Mouse (Mus musculus) cerebellum, adult 2 months (tissue): Measurements from ENCODE around the gene Cd300ld4. TPM values are rescaled to one million over a fixed set of nuclear protein-coding genes. Genes with fewer than 3 reads are reported as not detected.
"Not testable (repeated sequence)": the region's sequence is repeated elsewhere in the genome, so short reads cannot be mapped to it uniquely, and the experiment has no call there.

ENCODE experiments used
- DNase-seq, 2 experiments: peaks; one replicate each; pipeline ENCODE4 v3.0.0; 2021
- H3K27ac ChIP-seq: fragments of 200-500 bp; 2 replicates; pipeline ENCODE4 v1.5.1; 2012; ENCODE audit warnings: low read length, control low read depth, inconsistent platforms; ENCODE audit not compliant: insufficient read depth
- H3K27me3 ChIP-seq: fragments of 200-500 bp; 2 replicates; pipeline ENCODE4 v1.6.1; 2012; ENCODE audit warnings: inconsistent platforms, mild to moderate bottlenecking, low read length, moderate library complexity; ENCODE audit not compliant: control insufficient read depth, insufficient read depth
- H3K4me1 ChIP-seq: fragments of 200-500 bp; 2 replicates; pipeline ENCODE4 v1.6.1; 2011; ENCODE audit warnings: low read length; ENCODE audit not compliant: control insufficient read depth, insufficient read depth
- H3K4me3 ChIP-seq: fragments of 200-500 bp; replicated peaks from 2 replicates; pipeline ENCODE3; 2011; ENCODE audit warnings: mild to moderate bottlenecking, low read depth, low read length, control low read depth; ENCODE audit not compliant: insufficient read depth
- CTCF ChIP-seq: fragments of 200-500 bp; IDR thresholded peaks from 2 replicates; pipeline ENCODE4 v1.5.1; 2011; ENCODE audit warnings: low read depth, mild to moderate bottlenecking, control low read depth, low read length, moderate library complexity, borderline replicate concordance; ENCODE audit not compliant: insufficient read depth
- POLR2A ChIP-seq: fragments of 200-500 bp; IDR thresholded peaks from 2 replicates; pipeline ENCODE4 v1.6.1; 2011; ENCODE audit warnings: low read length, control low read depth, borderline replicate concordance; ENCODE audit not compliant: insufficient read depth
- WGBS: fragments of 180-500 bp; shearing (Covaris S2); methylation state at CpG from one replicate; pipeline ENCODE4 v1.1.7; 2018; 5-methylcytosine and 5-hydroxymethylcytosine counted together
- polyA plus RNA-seq: library from polyadenylated mRNA; depleted of rRNA; stranded (reverse); fragments of >200 nt; gene quantifications from 2 replicates; pipeline ENCODE4 v1.2.3, GENCODE M21; 2012

The Cd300ld4 gene
- polyA plus RNA-seq, 1 experiment: 0.49 TPM

DNA sequence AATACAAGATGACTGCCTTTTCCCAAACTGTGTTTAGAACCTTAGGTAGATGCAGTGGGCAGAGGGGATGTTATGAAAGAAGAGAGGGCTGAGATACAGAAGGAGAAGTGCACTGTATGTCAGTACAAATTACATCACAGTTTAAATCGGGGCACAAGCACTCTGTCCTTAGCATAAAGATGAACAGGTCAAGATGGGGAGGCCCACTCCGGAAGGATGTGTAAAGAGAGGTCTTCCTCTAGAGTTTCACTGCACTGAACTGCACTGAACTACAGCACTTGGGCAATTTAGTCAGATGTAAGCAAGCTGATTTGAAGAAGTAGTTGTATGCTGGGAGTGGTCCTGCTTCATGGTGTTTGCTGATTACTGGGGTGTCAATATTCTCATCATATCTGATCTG lies 33.0 kb upstream of the Cd300ld4 start:
- WGBS: 80% methylated on average over 2 of the region's 2 CpGs
- DNase-seq: no peak
- Histone ChIP-seq H3K27ac (no peak overlapping the region), H3K4me1 (peaks cover 4% of the 10 kb centered on the region; the same call in 1 of the 2 replicates), H3K27me3 (no peaks in the 10 kb centered on the region), H3K4me3 (no peak overlapping the region)
- TF ChIP-seq CTCF (no peak), POLR2A (no peak)

DNA sequence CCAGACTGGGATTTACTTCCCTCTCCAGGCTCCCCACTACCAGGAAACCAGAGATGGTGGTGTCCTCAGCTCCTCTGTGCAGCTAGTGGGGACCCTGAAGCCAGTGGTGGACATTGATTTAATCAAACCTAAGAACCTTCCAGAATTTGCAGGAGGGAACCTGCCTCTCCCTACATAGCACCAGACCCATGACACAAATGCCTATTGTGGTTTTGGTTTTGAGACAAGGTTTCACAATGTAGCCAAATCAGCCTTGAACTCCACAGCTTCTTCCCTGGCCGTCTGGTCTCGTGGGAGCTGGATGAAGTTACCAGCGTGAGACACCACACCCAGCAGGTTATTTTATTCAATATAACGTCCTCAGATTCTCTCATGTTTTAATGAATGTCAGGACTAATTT lies 31.9 kb upstream of the Cd300ld4 start:
- no peak overlapping the region for H3K4me3 ChIP-seq
- H3K4me1 ChIP-seq: peaks cover 6% of the 10 kb centered on the region; the same call in 1 of the 2 replicates
- no peak overlapping the region for H3K27ac ChIP-seq
- no peak for DNase-seq
- no peak for TF ChIP-seq POLR2A
- no peak for TF ChIP-seq CTCF
- no peaks in the 10 kb centered on the region for H3K27me3 ChIP-seq
- WGBS: 88% methylated on average over 4 of the region's 4 CpGs

DNA sequence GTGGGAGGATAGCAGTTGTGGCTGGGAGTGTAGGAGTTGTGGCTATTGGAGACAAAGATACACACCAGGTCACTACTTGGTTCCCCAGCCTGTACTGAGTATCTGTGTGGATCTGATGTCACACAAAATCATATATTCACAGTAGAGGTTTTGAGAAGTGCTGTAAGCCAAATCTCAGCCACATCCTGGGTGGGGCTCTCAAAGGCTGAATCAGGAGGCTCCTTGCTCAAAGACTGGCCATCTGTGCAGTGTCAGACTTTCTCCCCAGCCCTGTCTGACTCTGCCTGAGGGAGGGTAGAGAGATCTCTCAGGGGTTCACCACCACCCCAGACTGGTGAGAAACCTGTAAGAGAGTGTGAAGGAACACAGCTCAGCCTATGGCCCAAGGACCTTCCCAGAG lies 27.7 kb upstream of the Cd300ld4 start:
- TF ChIP-seq CTCF (no peak), POLR2A (no peak)
- Histone ChIP-seq H3K27ac (no peak overlapping the region), H3K4me1 (peaks cover 20% of the 10 kb centered on the region), H3K27me3 (no peaks in the 10 kb centered on the region), H3K4me3 (no peak overlapping the region)
- DNase-seq: peak in 1 of 2 experiments; percentile 20

GRCm38 (mm10) chr11:115052991-115053390 lies 26.2 kb upstream of the Cd300ld4 start:
- H3K4me3 ChIP-seq: no peak overlapping the region
- H3K27ac ChIP-seq: no peak overlapping the region
- H3K27me3 ChIP-seq: no peaks in the 10 kb centered on the region
- TF ChIP-seq CTCF: no peak
- no peak for TF ChIP-seq POLR2A
- WGBS: 94% methylated on average over 1 of the region's 1 CpGs
- DNase-seq: no peak
- peaks cover 29% of the 10 kb centered on the region for H3K4me1 ChIP-seq

- H3K4me3 ChIP-seq: no peak overlapping the region
- DNase-seq: no peak
- H3K4me1 ChIP-seq: peaks cover 33% of the 10 kb centered on the region
- peak overlapping the region; percentile 4; the same call in 1 of the 2 replicates for H3K27ac ChIP-seq
- H3K27me3 ChIP-seq: no peaks in the 10 kb centered on the region
- TF ChIP-seq CTCF: no peak
- 72% methylated on average over 9 of the region's 9 CpGs for WGBS
Measured at GRCm38 (mm10) chr11:115052206-115052605, 25.4 kb upstream of the Cd300ld4 start.

- Histone ChIP-seq H3K27me3 (no peaks in the 10 kb centered on the region), H3K27ac (peak overlapping the region; percentile 95; the same call in 1 of the 2 replicates), H3K4me3 (no peak overlapping the region), H3K4me1 (peaks cover 28% of the 10 kb centered on the region)
- peak; percentile 47; the same call in 1 of the 2 replicates for TF ChIP-seq POLR2A
- TF ChIP-seq CTCF: peak; percentile 41; the same call in 1 of the 2 replicates
- WGBS: 9% methylated on average over 3 of the region's 3 CpGs
- DNase-seq: peak; percentile 96 to 98
Measured at GRCm38 (mm10) chr11:115049282-115049895, 22.6 kb upstream of the Cd300ld4 start.

- H3K27me3 ChIP-seq: no peaks in the 10 kb centered on the region
- peak in 1 of 2 experiments; percentile 63 for DNase-seq
- TF ChIP-seq CTCF (no peak), POLR2A (no peak)
- no peak within 1 kb of the TSS for H3K4me3 ChIP-seq
- H3K27ac ChIP-seq: peak within 1 kb of the TSS; percentile 95
- 56% methylated on average over 2 of the region's 2 CpGs for WGBS
- peaks cover 28% of the 10 kb centered on the region for H3K4me1 ChIP-seq
Measured at GRCm38 (mm10) chr11:115048259-115048658, 21.4 kb upstream of the Cd300ld4 start, which contains the start of gene Cd300ld3. Cd300ld3 (minus strand) TSS chr11:115048409.

DNA sequence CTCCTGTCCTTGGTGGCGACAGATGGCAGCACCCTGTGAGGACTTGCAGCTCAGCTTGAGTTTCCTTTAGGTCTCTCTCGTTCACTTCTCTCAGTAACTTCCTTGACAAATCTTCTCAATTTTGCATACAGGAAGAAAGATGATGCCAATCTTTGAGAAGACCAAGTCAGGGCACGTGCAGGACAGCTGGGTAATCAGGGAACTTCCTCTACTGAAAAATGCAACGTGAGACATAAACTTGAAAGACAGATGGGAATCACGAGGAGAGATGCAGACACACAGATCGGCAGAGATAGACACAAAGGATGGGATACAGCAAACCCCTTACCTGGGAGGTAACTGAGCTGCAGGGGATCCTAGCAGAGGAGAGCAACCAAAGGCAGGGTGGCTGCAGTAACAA lies 10.9 kb upstream of the Cd300ld4 start, which contains the start of gene Cd300ld5:
Gene Cd300ld5 (minus strand): TSS at position 101 of the 400 bp plus-strand sequence.
- no CpG with 5 or more reads among the region's 6 CpGs for WGBS
- H3K27me3 ChIP-seq, H3K4me3 ChIP-seq, H3K27ac ChIP-seq, H3K4me1 ChIP-seq, DNase-seq: not testable (repeated sequence)

- H3K27me3 ChIP-seq, H3K27ac ChIP-seq, DNase-seq, H3K4me3 ChIP-seq, H3K4me1 ChIP-seq: not testable (repeated sequence)
- no CpG with 5 or more reads among the region's 7 CpGs for WGBS
Measured at GRCm38 (mm10) chr11:115016093-115016492, 10.7 kb downstream of the Cd300ld4 start, which contains the start of gene Cd300ld2. Cd300ld2 (minus strand) TSS chr11:115016193.
